Mouse (Mus musculus) limb, embryonic 15.5 days (tissue): ENCODE data around the gene Retsat. TPM values are rescaled to one million over a fixed set of nuclear protein-coding genes. Genes with fewer than 3 reads are reported as not detected.

Experiments used
- ATAC-seq: fragments of 200-750 bp; cut with Nextera tagmentation; 2 replicates; pipeline ENCODE4 v1.8.0; 2017; ENCODE audit warnings: low read depth, moderate TSS enrichment; ENCODE audit not compliant: insufficient number of reproducible peaks, low FRiP score, low TSS enrichment
- H3K27ac ChIP-seq: fragments of 300-500 bp; sonication (generic); 2 replicates; pipeline ENCODE4 v1.5.1; 2015; ENCODE audit warnings: moderate library complexity, mild to moderate bottlenecking, inconsistent platforms
- H3K27me3 ChIP-seq: fragments of 300-500 bp; sonication (generic); 2 replicates; pipeline ENCODE4 v1.6.1; 2015; ENCODE audit warnings: inconsistent platforms
- H3K36me3 ChIP-seq: fragments of 300-500 bp; sonication (generic); 2 replicates; pipeline ENCODE4 v1.6.1; 2015; ENCODE audit warnings: inconsistent platforms
- H3K4me1 ChIP-seq: fragments of 300-500 bp; sonication (generic); 2 replicates; pipeline ENCODE4 v1.6.1; 2015; ENCODE audit warnings: inconsistent platforms
- H3K4me2 ChIP-seq: fragments of 300-500 bp; sonication (generic); 2 replicates; pipeline ENCODE4 v1.6.1; 2015; ENCODE audit warnings: mild to moderate bottlenecking, inconsistent platforms
- H3K4me3 ChIP-seq: fragments of 300-500 bp; sonication (generic); 2 replicates; pipeline ENCODE4 v1.5.1; 2015; ENCODE audit warnings: mild to moderate bottlenecking, inconsistent platforms
- H3K9ac ChIP-seq: fragments of 300-500 bp; sonication (generic); 2 replicates; pipeline ENCODE4 v1.6.1; 2015; ENCODE audit warnings: inconsistent platforms
- H3K9me3 ChIP-seq: fragments of 300-500 bp; sonication (generic); 2 replicates; pipeline ENCODE4 v1.6.1; 2016; ENCODE audit warnings: inconsistent platforms
- WGBS: fragments of 180-500 bp; shearing (Covaris S2); methylation state at CpG from one replicate; pipeline ENCODE4 v1.1.7; 2015; 5-methylcytosine and 5-hydroxymethylcytosine counted together
- polyA plus RNA-seq: library from polyadenylated mRNA; unstranded; fragments of >200 nt; fragmentation: Nextera tagmentation; extraction: Ambion mirVana; gene quantifications from 2 replicates; pipeline ENCODE4 v1.2.1, GENCODE M21; 2015

Retsat gene
- polyA plus RNA-seq, 1 experiment from 2014 or later, result 16.3 TPM

DNA sequence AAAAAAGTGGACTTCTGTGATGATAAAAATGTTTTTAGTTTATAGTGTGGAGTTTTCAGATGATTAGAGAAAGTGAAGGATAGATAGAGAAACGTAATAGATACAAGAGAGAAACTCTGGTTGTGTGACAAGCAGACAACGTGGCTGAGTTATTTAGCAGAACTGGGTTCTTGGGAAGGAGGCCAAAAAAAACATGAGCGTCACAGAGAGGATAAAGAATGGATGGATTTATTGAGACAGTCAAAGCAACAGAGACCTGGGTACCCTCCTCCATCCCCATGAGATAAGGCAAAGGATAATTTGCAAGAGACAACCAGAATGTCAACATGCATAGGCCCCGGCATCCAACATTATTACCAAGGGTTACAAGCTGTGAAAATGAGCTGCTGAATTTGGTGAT is 12.0 kb downstream of the Retsat start:
- peaks cover 70% of the 10 kb centered on the region for H3K36me3 ChIP-seq
- H3K27ac ChIP-seq, result no peak overlapping the region
- peaks cover 16% of the 10 kb centered on the region for H3K4me1 ChIP-seq
- 79% methylated on average over 4 of the region's 4 CpGs for WGBS
- H3K9ac ChIP-seq, result no peak overlapping the region
- no peaks in the 10 kb centered on the region for H3K27me3 ChIP-seq
- no peak overlapping the region for H3K4me3 ChIP-seq
- no peaks in the 10 kb centered on the region for H3K9me3 ChIP-seq
- H3K4me2 ChIP-seq, result no peak overlapping the region
- no peak for ATAC-seq

- WGBS, result 63% methylated on average over 2 of the region's 2 CpGs
- Histone ChIP-seq H3K36me3 (peaks cover 31% of the 10 kb centered on the region), H3K9me3 (no peaks in the 10 kb centered on the region), H3K4me2 (peak overlapping the region; percentile 82), H3K4me3 (peak overlapping the region; percentile 84), H3K27me3 (no peaks in the 10 kb centered on the region), H3K27ac (no peak overlapping the region), H3K4me1 (peaks cover 27% of the 10 kb centered on the region), H3K9ac (no peak overlapping the region)
- ATAC-seq, result no peak
These were observed 16.9 kb downstream of the Retsat start for GRCm38 (mm10) chr6:72615151-72615550.

GRCm38 (mm10) chr6:72615561-72616375 is 17.5 kb downstream of the Retsat start:
- WGBS, result 24% methylated on average over 25 of the region's 25 CpGs
- Histone ChIP-seq H3K4me3 (peak overlapping the region; percentile 84), H3K9me3 (no peaks in the 10 kb centered on the region), H3K9ac (peak overlapping the region; percentile 73), H3K27ac (no peak overlapping the region; the same call in 1 of the 2 replicates), H3K4me1 (peaks cover 27% of the 10 kb centered on the region), H3K36me3 (peaks cover 24% of the 10 kb centered on the region), H3K4me2 (peak overlapping the region; percentile 82), H3K27me3 (no peaks in the 10 kb centered on the region)
- no peak for ATAC-seq

DNA sequence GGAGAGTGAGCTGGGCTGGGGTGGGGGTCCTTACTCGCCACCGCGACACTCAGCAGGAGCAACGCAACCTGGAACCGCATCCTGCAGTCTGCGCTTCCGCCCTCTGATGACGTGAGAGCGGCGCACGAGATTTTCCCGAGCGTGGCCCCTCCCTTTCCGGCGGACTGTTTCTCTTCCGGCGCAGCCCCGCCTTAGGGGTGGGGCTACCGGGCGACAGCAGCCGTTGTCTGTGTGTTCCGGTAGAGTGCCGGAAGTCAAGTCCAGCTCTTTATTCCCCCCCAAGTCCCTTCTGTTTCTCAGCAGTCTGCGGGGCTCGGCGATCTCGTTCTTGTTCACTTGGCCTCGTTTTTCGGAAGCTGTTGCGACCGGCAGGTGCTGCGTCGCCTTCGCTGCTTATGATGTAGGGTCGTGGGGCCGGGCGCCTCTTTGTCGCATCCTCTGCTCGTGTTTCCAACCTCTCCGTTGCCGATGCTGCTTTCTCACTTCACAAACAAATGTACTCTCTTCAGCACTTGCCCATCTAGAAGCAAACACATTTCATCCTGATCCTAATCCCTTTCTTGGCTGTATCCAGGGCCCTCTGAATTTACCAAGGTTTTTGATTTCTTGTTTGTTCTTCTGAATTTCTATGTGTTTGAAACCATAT is 18.5 kb downstream of the Retsat start, which contains the start of gene Tgoln1:
Gene Tgoln1, minus strand, starts transcription at position 358 of the 646 bp plus-strand sequence.
- Histone ChIP-seq H3K4me2 (peak within 1 kb of the TSS; percentile 82), H3K4me1 (peaks cover 27% of the 10 kb centered on the region), H3K36me3 (peaks cover 14% of the 10 kb centered on the region), H3K27me3 (no peaks in the 10 kb centered on the region), H3K4me3 (peak within 1 kb of the TSS; percentile 84), H3K9me3 (no peaks in the 10 kb centered on the region), H3K9ac (peak within 1 kb of the TSS; percentile 73), H3K27ac (peak within 1 kb of the TSS; percentile 91)
- WGBS, result under 1% methylated on average over 41 of the region's 41 CpGs
- ATAC-seq, result peak; percentile 93

GRCm38 (mm10) chr6:72619734-72620532 is 21.7 kb downstream of the Retsat start:
- ATAC-seq, result no peak
- no peak overlapping the region for H3K9ac ChIP-seq
- no peak overlapping the region for H3K27ac ChIP-seq
- WGBS, result 51% methylated on average over 12 of the region's 12 CpGs
- H3K27me3 ChIP-seq, result no peaks in the 10 kb centered on the region
- H3K4me3 ChIP-seq, result no peak overlapping the region
- no peaks in the 10 kb centered on the region; the same call in 1 of the 2 replicates for H3K36me3 ChIP-seq
- H3K9me3 ChIP-seq, result no peaks in the 10 kb centered on the region
- H3K4me1 ChIP-seq, result peaks cover 14% of the 10 kb centered on the region
- H3K4me2 ChIP-seq, result no peak overlapping the region

DNA sequence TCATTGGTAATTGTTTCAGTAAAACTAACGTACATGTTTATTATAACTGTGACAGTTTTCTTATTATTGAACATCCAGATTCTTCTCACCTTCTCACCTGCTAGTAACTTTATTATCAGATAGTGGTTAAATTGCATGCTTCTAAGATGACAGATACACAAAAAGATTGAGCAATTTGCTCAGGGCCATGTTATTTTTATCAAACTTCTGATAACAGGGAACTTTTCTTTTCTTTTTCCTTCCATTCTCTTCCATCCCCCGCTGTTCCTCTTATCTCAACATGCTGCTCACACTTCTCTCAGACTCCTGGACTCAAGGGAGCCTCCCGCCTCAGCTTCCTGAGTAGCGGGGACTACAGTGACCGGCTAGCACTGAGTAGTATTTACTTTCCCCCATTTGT is 22.6 kb downstream of the Retsat start:
- Histone ChIP-seq H3K4me1 (peaks cover 5% of the 10 kb centered on the region), H3K27me3 (no peaks in the 10 kb centered on the region), H3K9me3 (no peaks in the 10 kb centered on the region), H3K4me3 (no peak overlapping the region), H3K9ac (no peak overlapping the region), H3K36me3 (peaks cover 9% of the 10 kb centered on the region), H3K27ac (no peak overlapping the region), H3K4me2 (no peak overlapping the region)
- ATAC-seq, result no peak
- 87% methylated on average over 5 of the region's 5 CpGs for WGBS

DNA sequence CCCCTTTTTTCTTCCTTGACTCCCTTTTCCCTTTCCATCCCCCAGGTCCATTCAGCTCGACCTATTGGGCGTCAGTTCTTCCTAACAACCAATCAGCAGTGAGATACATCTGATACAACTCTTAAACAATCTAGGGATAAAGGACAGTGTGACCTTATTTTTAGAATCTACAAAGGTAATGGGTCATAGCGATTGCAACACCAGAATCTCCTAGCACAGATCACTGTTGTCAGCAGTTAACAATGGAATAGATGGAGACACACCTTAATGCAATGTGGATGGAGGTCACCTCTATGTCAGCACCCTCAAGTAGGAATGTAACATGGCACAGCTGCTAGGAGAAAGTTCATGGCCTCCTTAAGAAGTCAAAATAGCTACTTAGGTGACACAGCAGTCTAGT is 24.6 kb downstream of the Retsat start:
- H3K9ac ChIP-seq, result no peak overlapping the region
- no peak overlapping the region for H3K4me2 ChIP-seq
- WGBS, result 36% methylated on average over 3 of the region's 3 CpGs
- no peak overlapping the region for H3K27ac ChIP-seq
- no peak for ATAC-seq
- H3K4me3 ChIP-seq, result no peak overlapping the region
- no peaks in the 10 kb centered on the region for H3K9me3 ChIP-seq
- H3K4me1 ChIP-seq, result no peaks in the 10 kb centered on the region
- no peaks in the 10 kb centered on the region for H3K27me3 ChIP-seq
- H3K36me3 ChIP-seq, result peaks cover 28% of the 10 kb centered on the region

DNA sequence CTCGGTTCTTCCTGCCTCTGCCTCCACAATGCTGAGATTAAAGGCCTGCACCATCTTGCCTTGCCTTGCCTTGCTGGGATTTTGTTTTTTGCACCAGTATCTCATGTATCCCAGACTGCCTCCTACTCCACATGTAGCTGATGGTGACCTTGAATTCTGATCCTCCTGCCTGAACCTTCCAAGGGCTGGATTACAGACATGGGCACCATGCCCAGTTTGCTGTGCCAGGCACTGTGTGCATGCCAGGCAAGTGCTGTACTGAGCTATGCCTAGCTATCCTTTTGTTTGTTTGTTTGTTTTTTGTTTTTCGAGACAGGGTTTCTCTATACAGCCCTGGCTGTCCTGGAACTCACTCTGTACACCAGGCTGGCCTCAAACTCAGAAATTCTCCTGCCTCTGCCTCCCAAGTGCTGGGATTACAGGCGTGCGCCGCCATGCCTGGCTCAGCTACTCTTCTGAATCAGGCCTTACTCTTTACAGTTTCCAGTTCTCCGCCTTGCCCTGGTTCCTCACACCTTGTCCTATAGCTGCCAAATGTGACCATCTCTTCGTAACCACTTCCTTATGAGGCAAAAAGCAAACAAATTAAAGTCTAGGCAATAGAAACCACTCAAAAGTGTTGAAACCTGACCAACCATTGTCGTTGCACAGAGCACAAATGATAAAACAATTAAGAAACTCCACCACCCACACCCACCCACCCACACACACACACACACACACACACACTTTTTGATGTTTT is 25.6 kb downstream of the Retsat start:
- H3K4me2 ChIP-seq, result no peak overlapping the region
- H3K9ac ChIP-seq, result no peak overlapping the region
- H3K4me3 ChIP-seq, result no peak overlapping the region
- no peaks in the 10 kb centered on the region for H3K9me3 ChIP-seq
- H3K27ac ChIP-seq, result no peak overlapping the region
- no peaks in the 10 kb centered on the region for H3K4me1 ChIP-seq
- 91% methylated on average over 8 of the region's 8 CpGs for WGBS
- H3K36me3 ChIP-seq, result peaks cover 34% of the 10 kb centered on the region
- no peaks in the 10 kb centered on the region for H3K27me3 ChIP-seq
- ATAC-seq, result no peak

- H3K27me3 ChIP-seq, result no peaks in the 10 kb centered on the region
- ATAC-seq, result no peak
- peaks cover 59% of the 10 kb centered on the region for H3K36me3 ChIP-seq
- no peak overlapping the region for H3K27ac ChIP-seq
- no peak overlapping the region for H3K4me3 ChIP-seq
- no peaks in the 10 kb centered on the region for H3K4me1 ChIP-seq
- no peak overlapping the region for H3K4me2 ChIP-seq
- 85% methylated on average over 7 of the region's 7 CpGs for WGBS
- no peaks in the 10 kb centered on the region for H3K9me3 ChIP-seq
- H3K9ac ChIP-seq, result no peak overlapping the region
These were observed 28.1 kb downstream of the Retsat start for GRCm38 (mm10) chr6:72626391-72626790.

- H3K4me3 ChIP-seq, result no peak overlapping the region
- no peak overlapping the region for H3K9ac ChIP-seq
- no peaks in the 10 kb centered on the region for H3K4me1 ChIP-seq
- WGBS, result 90% methylated on average over 16 of the region's 16 CpGs
- H3K4me2 ChIP-seq, result no peak overlapping the region
- no peak overlapping the region for H3K27ac ChIP-seq
- H3K36me3 ChIP-seq, result peaks cover 68% of the 10 kb centered on the region
- H3K27me3 ChIP-seq, result no peaks in the 10 kb centered on the region
- H3K9me3 ChIP-seq, result no peaks in the 10 kb centered on the region
- ATAC-seq, result no peak
These were observed 29.0 kb downstream of the Retsat start for GRCm38 (mm10) chr6:72627276-72627675.

GRCm38 (mm10) chr6:72630370-72630769 is 32.1 kb downstream of the Retsat start:
- Histone ChIP-seq H3K9me3 (no peaks in the 10 kb centered on the region), H3K4me1 (no peaks in the 10 kb centered on the region), H3K4me2 (no peak overlapping the region), H3K9ac (no peak overlapping the region), H3K27ac (no peak overlapping the region), H3K36me3 (peaks cover 84% of the 10 kb centered on the region), H3K4me3 (no peak overlapping the region), H3K27me3 (no peaks in the 10 kb centered on the region)
- WGBS, result 92% methylated on average over 2 of the region's 2 CpGs
- ATAC-seq, result no peak
